ENCODE assay signal across 8 mouse cellular contexts in the genomic region with DNA sequence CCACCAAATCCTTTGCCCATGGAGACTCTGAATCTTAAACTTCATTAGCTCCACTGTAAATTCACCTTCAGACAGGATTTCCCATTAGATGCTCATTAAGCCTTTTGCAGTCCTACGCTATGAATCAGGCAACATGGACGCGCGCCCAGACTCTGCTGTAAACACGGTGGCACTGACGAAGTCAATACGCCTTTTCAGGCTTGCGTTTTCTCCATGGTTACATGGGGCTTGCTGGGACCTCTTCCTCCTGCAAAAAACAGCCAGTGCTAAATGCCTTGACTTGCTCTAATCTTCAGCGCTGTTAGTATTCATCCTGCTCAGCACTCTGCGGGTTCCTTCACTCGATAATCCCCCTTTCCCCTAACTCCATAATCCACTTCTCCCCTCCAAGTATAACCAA.
DNase-seq lines count a peak whose midpoint lies in the region; ATAC-seq lines count a peak whose summit lies in the region.
"Had no signal": no experiment of that assay in that cellular context is flagged by ENCODE, and none has a peak within 500 bp of the region (broad histone marks: within the 10 kb centered on the region; RNA-seq: fewer than 3 reads in every experiment).

No protein-coding gene starts in this region.

- H3K4me1 ChIP-seq in neural tube, embryonic 11.5 days (ENCODE audit: control insufficient read depth, insufficient read depth, low read length): 0 out of 2 replicates have a peak, but pooled peaks cover 3% of the 10 kb centered on the region
- H3K4me1 ChIP-seq in neural tube, embryonic 14.5 days (ENCODE audit: control insufficient read depth, insufficient read depth, low read length): peaks cover 3% of the 10 kb centered on the region; the same call in 1 of the 2 replicates

- DNase-seq in neural tube, embryonic 11.5 days (ENCODE audit: low spot score): peak; percentile 19
- no peak for DNase-seq in neural tube, embryonic 10.5 days (ENCODE audit: extremely low spot score, low spot score)
- DNase-seq in frontal cortex, postnatal 36 days (ENCODE audit: low spot score in 2 of 2): peak; percentile 55 to 59
- peak; percentile 21 to 65 for DNase-seq in left cerebral cortex, adult 8-10 months (ENCODE audit: low spot score in 2 of 2)

- no peaks in the 10 kb centered on the region for H3K36me3 ChIP-seq in neural tube, embryonic 11.5 days (ENCODE audit: control insufficient read depth, insufficient read depth, low read length)
- H3K36me3 ChIP-seq in neural tube, embryonic 14.5 days (ENCODE audit: control insufficient read depth, insufficient read depth, low read length): no peaks in the 10 kb centered on the region

- no peak overlapping the region for H3K9ac ChIP-seq in neural tube, embryonic 11.5 days (ENCODE audit: low read length)
- H3K9ac ChIP-seq in neural tube, embryonic 14.5 days (replicated peaks; ENCODE audit: low read depth, low read length): no peak overlapping the region

- peak; percentile 25; the same call in 1 of the 2 replicates for ATAC-seq in neural tube, embryonic 11.5 days (ENCODE audit: insufficient read depth, low FRiP score, low TSS enrichment)
- ATAC-seq in neural tube, embryonic 14.5 days (ENCODE audit: low read depth): peak; percentile 86
- ATAC-seq in megakaryocyte-erythroid progenitor cell, adult 5-6 weeks (replicated peaks; ENCODE audit: low FRiP score, low TSS enrichment, poor library complexity, severe bottlenecking): no peak
- ATAC-seq in erythroid progenitor cell, adult 5-6 weeks (replicated peaks; ENCODE audit: low FRiP score, poor library complexity, severe bottlenecking): no peak

- H3K27ac ChIP-seq in neural tube, embryonic 11.5 days (ENCODE audit: low read depth, low read length): no peak overlapping the region
- H3K27ac ChIP-seq in neural tube, embryonic 14.5 days (ENCODE audit: low read depth, low read length): no peak overlapping the region
- H3K27ac ChIP-seq: kidney, postnatal 0 days had no signal

- H3K9me3 ChIP-seq in neural tube, embryonic 11.5 days (ENCODE audit: control insufficient read depth, low read length): no peaks in the 10 kb centered on the region
- H3K9me3 ChIP-seq in neural tube, embryonic 14.5 days (ENCODE audit: control insufficient read depth, low read length): no peaks in the 10 kb centered on the region

- H3K27me3 ChIP-seq in neural tube, embryonic 11.5 days (ENCODE audit: control insufficient read depth, insufficient read depth, low read length): no peaks in the 10 kb centered on the region
- H3K27me3 ChIP-seq in neural tube, embryonic 14.5 days (ENCODE audit: control insufficient read depth, insufficient read depth, low read length): no peaks in the 10 kb centered on the region

- 55% methylated on average over 11 of the region's 11 CpGs for WGBS in neural tube, embryonic 11.5 days
- 18% methylated on average over 11 of the region's 11 CpGs for WGBS in neural tube, embryonic 14.5 days

- no peak overlapping the region for H3K4me2 ChIP-seq in neural tube, embryonic 11.5 days (ENCODE audit: low read depth)
- peak overlapping the region; percentile 4; the same call in 1 of the 2 replicates for H3K4me2 ChIP-seq in neural tube, embryonic 14.5 days (ENCODE audit: low read depth, low read length)

- H3K4me3 ChIP-seq in neural tube, embryonic 11.5 days (ENCODE audit: low read depth, low read length): no peak overlapping the region
- H3K4me3 ChIP-seq in neural tube, embryonic 14.5 days (ENCODE audit: low read depth, low read length): no peak overlapping the region

Comparison
In these comparisons a context has a peak if more than half of its experiments do, and no peak if none do; other contexts are left out.
1. ATAC-seq: peak in neural tube, embryonic 11.5 days (single experiment) and neural tube, embryonic 14.5 days (single experiment); none in megakaryocyte-erythroid progenitor cell, adult 5-6 weeks (single experiment) and erythroid progenitor cell, adult 5-6 weeks (single experiment).